Mouse (Mus musculus) spleen, postnatal 4 days (tissue): ENCODE measurements at regions not wholly inside any gene's neighbourhood (a gene's known extent, or its start where the extent isn't known, plus 50 kb on each side); places are given as distances from the start of the nearest gene placed in this dataset.

Experiments
- DNase-seq, 2 experiments: peaks; one replicate each; pipeline ENCODE4 v3.0.0; 2022; ENCODE audit warnings: low spot score in 2 of 2

GRCm38 (mm10) chr14:99712624-99713023 is 414.1 kb downstream of the Klf5 start:
- DNase-seq: no peak

DNA sequence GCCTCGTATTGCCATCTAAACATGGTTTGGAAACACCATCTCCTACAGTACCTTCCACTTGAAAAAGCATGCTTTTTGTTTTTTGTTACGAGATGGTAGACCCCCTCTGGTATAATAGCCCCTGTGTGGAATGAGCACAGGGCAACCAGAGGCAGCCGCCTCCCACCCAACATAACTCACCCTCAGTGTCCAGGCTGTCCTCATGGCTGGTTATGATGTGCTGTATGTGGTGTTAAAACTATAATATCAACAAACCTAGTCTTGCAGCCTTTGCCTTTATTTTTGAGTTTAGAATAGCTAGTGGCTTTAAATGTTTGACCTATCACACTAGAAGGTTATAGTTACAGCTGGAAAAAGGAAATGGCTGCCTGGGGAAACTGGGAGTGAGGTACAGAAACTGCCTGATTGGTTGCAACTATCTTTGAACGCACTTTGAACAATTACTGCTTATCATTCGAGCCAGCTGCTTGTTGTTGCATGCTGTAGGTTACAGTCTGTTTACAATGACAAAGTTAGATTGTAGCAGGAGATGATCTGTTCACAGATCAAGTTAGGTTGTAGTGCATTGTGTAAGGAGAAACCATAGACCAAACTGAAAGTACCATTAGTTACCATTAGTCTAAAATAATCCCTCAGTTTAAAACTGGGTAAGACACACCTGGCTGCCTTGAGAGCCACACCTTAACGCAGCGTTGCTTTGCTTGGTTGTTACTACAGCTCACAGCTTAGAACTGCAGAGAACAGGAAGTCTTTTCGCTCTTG is 414.8 kb downstream of the Klf5 start:
- DNase-seq: no peak

DNA sequence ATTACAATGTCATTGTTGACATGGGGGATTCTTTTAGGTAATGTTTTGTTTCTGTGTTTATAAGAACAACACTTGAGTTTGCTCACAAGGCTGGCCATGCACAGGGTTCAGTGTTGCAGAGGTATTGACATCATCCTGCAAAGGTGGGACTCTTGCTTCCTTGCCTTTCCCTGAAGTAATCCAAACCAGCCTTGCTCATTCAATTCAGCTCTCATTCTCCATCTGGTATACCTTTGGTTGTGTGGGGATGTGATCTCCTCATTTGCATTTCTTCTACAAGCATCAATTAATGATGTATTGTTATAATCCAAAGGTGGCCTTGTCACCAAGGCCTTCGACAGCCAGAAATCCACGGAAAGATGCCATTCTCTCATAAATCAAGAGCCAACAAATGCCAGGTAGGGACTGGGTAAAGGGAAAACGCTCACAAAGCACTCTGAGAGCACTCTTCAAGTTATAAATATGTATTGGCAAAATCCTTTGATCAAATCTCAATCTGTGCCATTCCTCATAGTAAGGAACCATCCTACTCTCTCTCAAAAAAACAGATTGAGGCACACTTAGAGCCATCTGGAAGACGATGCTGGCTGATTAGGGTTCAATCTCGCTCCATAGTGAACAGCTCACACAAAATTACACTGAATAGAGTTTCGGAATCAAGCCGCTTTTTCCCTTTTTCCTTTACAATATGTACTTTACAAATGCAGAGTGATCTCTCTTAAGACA is 435.1 kb downstream of the Klf5 start:
- DNase-seq: no peak

GRCm38 (mm10) chr14:99734200-99734567 is 435.7 kb downstream of the Klf5 start:
- peak in 1 of 2 experiments; percentile 3 for DNase-seq

- no peak for DNase-seq
Measured at GRCm38 (mm10) chr14:99743625-99744297, 445.3 kb downstream of the Klf5 start.

GRCm38 (mm10) chr14:99745209-99745608 is 446.7 kb downstream of the Klf5 start:
- DNase-seq: no peak

DNA sequence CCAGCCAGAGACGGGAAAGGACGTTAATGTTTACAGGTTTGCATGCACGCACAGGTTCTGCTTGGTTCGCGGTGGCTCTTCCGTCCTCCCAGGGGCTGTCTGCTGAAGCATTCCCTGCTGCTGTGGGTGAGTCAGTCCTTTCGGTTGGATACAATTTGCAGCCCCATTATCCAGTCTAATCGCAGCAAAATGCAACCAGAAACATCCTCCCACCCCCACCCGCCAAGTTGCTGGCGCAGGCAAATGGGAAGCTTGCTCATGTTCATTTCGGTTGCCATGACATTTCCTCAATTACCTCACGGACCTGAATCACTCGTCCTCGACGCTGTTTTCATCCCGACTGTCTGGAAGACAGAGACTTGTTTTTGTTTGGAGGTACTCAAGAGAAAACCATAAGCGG is 449.7 kb downstream of the Klf5 start:
- no peak for DNase-seq

- DNase-seq: no peak
Measured at GRCm38 (mm10) chr14:99749308-99750305, 451.1 kb downstream of the Klf5 start.

GRCm38 (mm10) chr14:99758045-99758444 is 459.6 kb downstream of the Klf5 start:
- DNase-seq: no peak

- no peak for DNase-seq
Measured at GRCm38 (mm10) chr14:99763336-99763735, 464.8 kb downstream of the Klf5 start.

DNA sequence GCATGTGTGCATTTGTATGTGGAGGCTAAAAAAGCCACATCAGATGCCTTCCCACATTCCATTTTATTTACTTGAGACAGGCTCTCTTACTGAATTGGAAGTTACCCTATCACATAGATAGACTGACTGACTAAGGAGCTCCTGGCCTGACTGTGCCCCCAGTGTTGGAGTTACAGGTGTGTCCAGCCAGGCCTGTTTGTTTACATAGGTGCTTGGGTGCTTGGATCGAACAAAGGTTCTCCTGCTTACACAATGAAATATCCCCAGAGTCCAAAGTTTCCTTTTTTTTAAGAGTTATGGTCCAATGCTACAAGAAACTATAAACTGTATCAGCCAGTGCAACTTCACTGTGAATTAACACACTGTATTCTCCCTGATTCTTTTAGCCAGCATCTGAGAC is 472.5 kb downstream of the Klf5 start:
- no peak for DNase-seq

GRCm38 (mm10) chr14:99772774-99773423 is 474.4 kb downstream of the Klf5 start:
- no peak for DNase-seq

- no peak for DNase-seq
Measured at GRCm38 (mm10) chr14:99778477-99778876, 480.0 kb downstream of the Klf5 start.

- no peak for DNase-seq
Measured at GRCm38 (mm10) chr14:99778957-99779356, 480.5 kb downstream of the Klf5 start.

- DNase-seq: no peak
Measured at GRCm38 (mm10) chr14:99783646-99784045, 485.2 kb downstream of the Klf5 start.

- no peak for DNase-seq
Measured at GRCm38 (mm10) chr14:99785106-99785505, 486.6 kb downstream of the Klf5 start.

- no peak for DNase-seq
Measured at GRCm38 (mm10) chr14:99786367-99786766, 487.9 kb downstream of the Klf5 start.

DNA sequence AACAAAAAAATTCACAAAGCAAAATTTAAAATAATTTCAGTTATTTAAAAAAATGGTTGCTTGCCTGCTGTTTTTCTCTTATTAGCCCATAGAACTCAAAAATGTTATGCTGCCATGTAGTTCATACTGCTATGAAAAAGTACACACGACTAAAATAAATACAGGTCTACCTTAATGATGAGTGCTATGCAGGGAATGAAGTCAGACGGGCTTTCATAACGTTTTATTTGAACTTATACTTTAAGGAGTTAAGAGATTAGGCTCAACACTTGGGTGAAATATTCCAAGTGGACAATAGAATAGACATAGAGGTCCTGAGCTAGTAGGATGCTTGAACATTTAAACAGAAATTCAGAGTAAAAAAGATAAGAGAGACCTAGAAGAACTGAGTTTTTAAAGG is 489.7 kb downstream of the Klf5 start:
- DNase-seq: no peak

DNA sequence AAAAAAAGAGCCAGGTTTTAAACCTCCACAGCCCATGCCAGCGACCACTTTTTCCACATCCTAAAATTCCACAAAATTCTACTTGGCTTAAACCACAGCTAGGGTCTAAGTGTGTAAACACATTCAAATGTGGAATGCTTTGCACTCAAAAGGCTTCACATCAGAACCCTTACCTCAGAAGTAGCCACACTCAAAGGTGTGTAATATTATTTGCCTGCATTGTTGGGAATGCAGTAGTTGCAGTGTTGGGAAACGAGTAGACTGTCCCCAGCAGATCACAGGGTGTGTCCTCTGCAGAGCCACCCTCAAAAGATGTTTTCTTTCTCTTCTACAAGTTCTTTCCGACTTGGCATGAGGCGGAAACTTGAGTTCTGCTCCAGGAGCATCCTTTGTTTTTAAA is 488.2 kb downstream of the Klf12 start:
- DNase-seq: no peak

GRCm38 (mm10) chr14:99806052-99806451 is 478.4 kb downstream of the Klf12 start:
- no peak for DNase-seq

GRCm38 (mm10) chr14:99806599-99806998 is 477.9 kb downstream of the Klf12 start:
- no peak for DNase-seq
